Mouse (Mus musculus): ENCODE measurements around the gene Rfc5. TPM values are rescaled to one million over a fixed set of nuclear protein-coding genes. Genes with fewer than 3 reads are reported as not detected.

The Rfc5 gene
- polyA plus RNA-seq, 1 experiment from 2014 or later: 72.1 TPM

Other genes starting within 250 kb of the Rfc5 start
- 867 and 895 TPM in 2 replicates for gene Pebp1, start 101.4 kb downstream of the Rfc5 start, polyA plus RNA-seq (2014; fragmentation: Nextera tagmentation; extraction: Ambion mirVana)
- gene Vsig10, start 70.0 kb downstream of the Rfc5 start, polyA plus RNA-seq (2014; fragmentation: Nextera tagmentation; extraction: Ambion mirVana): 1.3 and 2.0 TPM in 2 replicates
- 88.9 and 98.0 TPM in 2 replicates for gene Wsb2, start 31.7 kb downstream of the Rfc5 start, polyA plus RNA-seq (2014; fragmentation: Nextera tagmentation; extraction: Ambion mirVana)
- 1.6 and 2.9 TPM in 2 replicates for gene Ksr2, start 25.0 kb upstream of the Rfc5 start, polyA plus RNA-seq (2014; fragmentation: Nextera tagmentation; extraction: Ambion mirVana)